Mouse (Mus musculus) erythroblast, embryonic 14.5 days (primary cell): ENCODE results near the gene Pitpnc1.

ENCODE experiments used
- GATA1 ChIP-seq: IDR thresholded peaks from 2 replicates; pipeline ENCODE4 v1.6.1; 2012; ENCODE audit warnings: low read length, inconsistent platforms, mixed read lengths
- TAL1 ChIP-seq: IDR thresholded peaks from 3 replicates; pipeline ENCODE4 v1.6.1; 2012; ENCODE audit warnings: low read length, inconsistent platforms, mixed read lengths

GRCm38 (mm10) chr11:107319861-107320260, 150.6 kb downstream of the Pitpnc1 start:
- TF ChIP-seq TAL1 (no peak), GATA1 (no peak)
